Mouse (Mus musculus): ENCODE measurements at regions not wholly inside any gene's neighbourhood (a gene's known extent, or its start where the extent isn't known, plus 50 kb on each side); places are given as distances from the start of the nearest gene placed in this dataset.

- no peak for DNase-seq (ENCODE audit: low spot score)
Observed at GRCm38 (mm10) chr7:67814861-67815260, 55.3 kb upstream of the Synm start.

Data from ovary, adult 18-20 months (tissue).